Mouse (Mus musculus) heart, postnatal 10 days (tissue): Measurements from ENCODE around the gene Celf5. TPM values are rescaled to one million over a fixed set of nuclear protein-coding genes. Genes with fewer than 3 reads are reported as not detected.
"Not testable (repeated sequence)": the region's sequence is repeated elsewhere in the genome, so short reads cannot be mapped to it uniquely, and the experiment has no call there.

Experiments
- DNase-seq, 2 experiments: peaks; one replicate each; pipeline ENCODE4 v3.0.0; 2021
- intact Hi-C: fragments of 180-260 bp; cut with DNase I; formaldehyde crosslinking; loops from one replicate; pipeline ENCODE4 v1.15.1; 2025
- total RNA-seq, 2 experiments: library from RNA; stranded (reverse); gene quantifications; 2 replicates each; pipeline ENCODE4 v1.2.3; 2021

Celf5 gene
- total RNA-seq, 2 experiments from 2014 or later: 0.32 to 0.48 TPM

DNA sequence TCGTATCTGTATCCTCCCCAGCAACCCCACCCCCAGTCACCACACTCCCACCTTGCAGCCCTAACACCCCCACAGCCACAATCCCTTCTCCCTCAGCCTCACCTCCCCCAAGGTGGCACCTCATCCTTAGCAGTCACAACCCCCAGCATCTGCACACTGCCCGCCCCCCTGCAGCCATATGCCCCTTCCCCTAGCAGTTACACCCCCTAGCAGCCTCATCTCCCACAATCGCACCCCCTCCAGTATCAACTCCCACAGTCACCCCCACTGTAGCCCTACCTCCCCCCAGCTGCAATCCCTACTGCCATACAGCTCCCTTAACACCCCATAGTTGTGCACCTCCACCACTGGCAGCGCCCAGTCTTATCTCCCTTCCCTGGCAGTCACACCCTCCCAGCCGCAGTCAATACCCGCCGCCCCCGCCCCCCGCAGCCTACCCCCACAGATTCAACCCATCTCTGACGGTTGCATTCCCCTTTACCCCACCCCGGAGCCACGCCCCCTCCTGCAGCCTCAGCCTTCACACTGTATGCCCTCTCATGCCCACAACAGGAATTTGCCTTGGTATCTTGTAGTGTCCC, 25.4 kb downstream of the Celf5 start:
- intact Hi-C loops: no loop called here
- no peak for DNase-seq

DNA sequence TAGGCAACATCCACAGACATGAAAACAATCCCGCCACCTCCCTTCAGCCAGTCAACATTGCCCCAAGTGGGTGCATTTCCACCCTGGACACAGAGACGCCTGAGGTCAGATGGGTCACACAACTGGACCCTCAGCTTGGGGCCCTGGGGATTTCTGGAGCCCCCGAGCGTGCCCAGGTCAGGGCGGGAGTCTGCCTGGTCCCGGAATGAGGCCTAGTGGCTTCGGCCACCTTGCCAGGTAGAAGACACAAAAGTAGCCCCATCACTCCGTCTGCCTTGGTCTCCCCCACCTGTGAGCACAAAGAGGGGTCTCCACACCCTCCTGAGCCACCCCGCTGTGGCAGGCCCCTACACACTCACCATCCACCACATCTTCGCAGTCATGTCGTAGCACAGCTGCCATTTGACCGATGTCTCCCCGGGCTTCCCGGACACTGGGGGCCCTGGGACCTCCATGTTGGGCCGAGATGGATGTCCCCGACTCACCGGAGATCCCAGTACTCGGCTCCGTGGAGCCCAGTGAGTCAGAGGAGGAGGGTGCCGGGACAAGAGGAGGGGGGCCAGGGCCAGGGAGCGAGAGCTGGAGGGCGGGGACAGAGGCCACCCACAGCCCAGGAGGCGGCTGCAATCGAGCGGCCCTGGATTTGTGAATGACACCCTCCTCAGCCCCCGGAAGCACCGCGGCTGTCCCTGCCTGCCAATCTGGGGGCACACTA, 27.2 kb downstream of the Celf5 start, which contains the start of gene Nfic:
TSS of gene Nfic (minus strand) at position 455 of the 715 bp plus-strand sequence.
- DNase-seq: no peak
- intact Hi-C loops: no loop called here

DNA sequence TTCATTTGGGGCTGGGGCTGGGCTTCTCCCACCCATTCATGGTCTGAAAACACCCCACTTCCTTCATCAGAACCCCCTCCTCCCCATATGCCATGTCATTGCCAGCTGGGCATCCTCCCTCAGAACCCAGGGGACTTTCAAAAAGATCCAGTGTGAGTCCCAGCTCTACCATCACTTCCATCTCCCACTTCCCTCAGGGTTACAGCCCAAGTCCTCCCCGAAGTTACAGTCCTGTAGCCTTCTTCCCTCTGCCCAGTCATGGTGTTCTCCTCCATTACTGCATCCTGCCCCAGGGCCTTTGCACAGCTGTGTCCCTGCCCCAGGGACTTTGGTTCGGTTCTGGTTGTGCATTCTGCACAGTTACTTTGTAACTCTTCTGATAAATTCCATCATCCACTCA, 28.4 kb downstream of the Celf5 start:
- no peak for DNase-seq
- intact Hi-C loops: no loop called here

DNA sequence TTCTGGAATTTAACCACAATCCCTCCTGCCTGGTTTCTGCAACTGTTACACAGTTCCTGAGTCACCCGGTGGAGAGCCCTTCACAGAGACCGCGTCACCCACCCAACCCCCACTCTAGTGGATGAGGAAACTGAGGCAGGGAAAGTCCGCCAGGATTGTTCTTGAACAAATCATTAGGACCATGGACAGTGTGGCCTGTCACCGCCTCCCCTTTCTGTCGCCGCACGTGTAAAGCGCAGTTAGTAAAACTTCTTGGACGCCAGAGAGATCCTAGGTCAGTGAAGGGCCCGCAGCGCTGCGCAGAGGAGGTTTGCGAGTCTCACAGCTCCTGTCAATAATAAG, 29.6 kb downstream of the Celf5 start:
- intact Hi-C loops: no loop called here
- no peak for DNase-seq

DNA sequence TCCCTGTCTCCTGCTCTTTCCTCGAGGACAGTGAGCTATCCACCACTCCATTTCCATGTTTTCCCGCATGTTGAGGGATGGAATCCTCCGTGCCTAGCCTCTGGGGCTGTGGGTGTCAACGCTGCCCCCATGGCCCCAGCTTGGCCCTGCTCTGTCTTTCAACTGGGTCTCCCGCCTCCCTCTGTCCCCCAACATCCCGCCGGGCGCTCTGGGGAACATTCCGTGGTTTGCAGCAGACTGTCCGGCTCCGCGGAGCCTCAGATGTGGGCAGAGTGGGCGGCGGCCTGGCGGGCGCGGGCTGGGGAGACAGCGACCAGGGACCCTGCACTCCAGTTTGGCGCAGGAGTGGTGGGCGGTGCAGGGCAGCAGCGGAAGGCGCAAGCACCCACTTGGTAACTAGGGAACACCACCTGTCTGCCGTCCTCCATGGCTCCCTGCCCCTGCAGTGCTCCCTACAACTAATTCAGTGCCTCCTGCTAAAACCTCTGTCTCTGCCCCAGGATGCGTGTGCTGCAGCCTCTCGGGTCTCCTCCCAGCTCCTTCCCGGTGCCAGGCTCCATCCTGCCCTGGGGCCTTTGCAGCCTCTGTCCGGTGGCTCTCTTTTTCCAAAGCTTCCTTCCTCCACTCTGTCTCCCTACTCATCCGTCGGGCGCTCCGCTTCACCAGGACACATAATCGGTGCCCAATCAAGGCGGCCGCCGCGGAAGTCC, 30.1 kb downstream of the Celf5 start:
- no peak for DNase-seq
- intact Hi-C loops: no loop called here

DNA sequence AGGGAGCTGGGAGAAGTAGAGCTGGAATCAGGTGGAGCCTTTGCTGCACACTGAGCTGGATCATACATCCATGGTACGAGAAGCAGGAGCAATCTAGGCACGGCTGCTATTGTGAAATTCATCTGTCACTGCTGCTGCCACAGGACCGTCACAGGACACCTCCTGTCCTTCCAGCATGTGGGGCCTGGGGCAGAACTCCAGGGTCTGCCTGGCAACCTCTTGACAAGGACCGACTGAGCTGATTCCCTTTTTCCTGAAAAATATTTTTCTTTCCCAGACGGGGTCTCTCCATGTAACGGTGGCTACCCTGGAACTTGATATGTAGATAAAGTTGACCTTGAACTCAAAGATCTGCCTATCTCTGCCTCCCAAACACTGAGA, 31.2 kb downstream of the Celf5 start:
- DNase-seq: no peak

DNA sequence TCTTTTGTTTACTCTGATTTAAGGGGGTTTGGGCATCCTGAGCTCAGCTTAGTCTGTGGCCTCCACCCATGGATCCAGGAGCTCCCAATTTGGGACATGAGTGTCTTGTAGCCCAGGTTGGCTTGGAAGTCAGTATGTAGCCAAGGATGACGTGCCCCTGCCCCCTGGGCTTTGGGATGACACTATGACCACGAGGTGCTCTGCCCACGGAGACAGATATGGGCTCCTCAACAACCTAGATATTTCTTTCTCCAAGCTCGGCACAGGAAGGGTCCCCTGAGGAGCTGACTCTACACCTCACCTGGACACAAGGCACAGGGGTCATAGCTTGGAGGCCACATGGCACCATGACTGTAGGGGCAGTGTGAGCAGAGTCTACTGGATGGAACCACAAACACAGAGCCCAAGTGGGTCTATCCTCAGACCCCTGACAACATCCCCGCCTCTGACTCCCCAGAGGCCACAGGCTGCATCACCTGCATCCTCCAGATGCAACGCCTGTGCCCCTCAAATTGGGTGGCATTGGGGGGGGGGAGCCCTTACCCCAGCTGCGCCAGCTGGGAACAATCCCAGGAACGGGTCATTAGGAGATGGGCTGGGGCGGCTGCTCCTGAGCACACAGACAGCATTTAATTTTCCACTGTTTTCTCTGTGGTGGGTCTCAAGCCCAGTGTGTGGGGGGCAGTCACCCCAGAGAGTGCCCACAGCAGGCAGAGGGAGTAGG, 31.7 kb downstream of the Celf5 start:
- intact Hi-C loops: loop anchor here (1.0 to 2.0 kb wide), 2 partner anchors 62 to 162 kb away; partner anchors contain the start of gene Gm48552
- no peak for DNase-seq

More for the DNA sequence above, 31.2 kb downstream of the Celf5 start:
- intact Hi-C loops: loop anchor here (2.0 kb wide), 1 partner anchor 163 kb away; no protein-coding TSS in a partner anchor

DNA sequence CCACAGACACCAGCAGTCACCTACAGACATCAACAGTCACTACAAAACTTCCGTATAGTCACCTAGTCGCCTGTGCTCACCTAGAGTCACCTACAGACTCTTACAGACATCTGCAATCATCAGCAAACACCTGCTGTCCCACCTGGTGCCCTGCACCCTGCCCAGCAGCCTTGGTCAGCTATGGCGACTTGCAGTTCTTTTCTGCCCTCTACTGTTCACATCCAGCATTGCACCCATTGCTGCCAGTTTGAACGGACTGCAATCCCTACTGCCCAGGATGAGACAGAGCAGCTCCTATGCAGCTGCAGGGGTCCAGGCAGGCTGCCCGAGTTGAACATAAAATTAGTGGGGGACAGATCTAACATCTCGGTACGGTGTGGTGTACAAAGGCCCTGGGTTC, 32.4 kb downstream of the Celf5 start:
- DNase-seq: peak; percentile 86 to 92
- intact Hi-C loops: loop anchor here (1.0 to 2.0 kb wide), 2 partner anchors 61 to 161 kb away; partner anchors contain the start of gene Gm48552

DNA sequence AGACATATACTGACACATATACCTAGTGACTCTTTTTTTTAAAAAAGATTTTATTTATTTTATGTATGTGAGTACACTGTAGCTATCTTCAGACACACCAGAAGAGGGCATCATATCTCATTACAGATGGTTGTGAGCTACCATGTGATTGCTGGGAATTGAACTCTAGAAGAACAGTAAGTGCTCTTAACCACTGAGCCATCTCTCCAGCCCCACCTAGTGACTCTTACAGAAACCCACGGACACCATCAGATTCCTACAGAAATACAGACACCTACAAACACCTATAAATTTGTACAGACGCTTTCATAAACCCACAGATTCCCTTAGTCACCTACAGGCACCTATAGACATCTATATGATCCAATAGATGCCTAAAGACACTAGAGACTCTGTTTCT, 37.0 kb downstream of the Celf5 start:
- not testable (repeated sequence) for DNase-seq
- intact Hi-C loops: loop anchor here (5.0 kb wide), 1 partner anchor 248 kb away; no protein-coding TSS in a partner anchor

DNA sequence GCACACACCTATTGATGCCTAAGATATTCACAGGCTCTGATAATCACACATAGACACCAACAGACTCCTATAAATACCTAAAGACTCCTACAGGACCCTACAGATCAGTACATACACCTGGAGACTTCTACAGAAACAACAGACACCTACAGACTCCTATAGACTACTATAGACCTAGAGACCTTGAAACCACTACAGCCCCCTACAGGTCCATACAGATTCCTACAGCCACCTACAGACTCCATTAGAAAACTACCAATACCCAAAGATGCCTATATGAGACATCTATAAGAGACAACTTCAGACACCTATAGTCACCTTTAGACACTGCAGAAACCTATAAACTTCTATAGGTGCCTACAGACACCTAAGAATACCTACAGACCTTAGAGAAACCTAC, 41.5 kb downstream of the Celf5 start:
- intact Hi-C loops: loop anchor here (2.0 kb wide), 1 partner anchor 46 kb away; no protein-coding TSS in a partner anchor
- peak; percentile 10 to 15 for DNase-seq

DNA sequence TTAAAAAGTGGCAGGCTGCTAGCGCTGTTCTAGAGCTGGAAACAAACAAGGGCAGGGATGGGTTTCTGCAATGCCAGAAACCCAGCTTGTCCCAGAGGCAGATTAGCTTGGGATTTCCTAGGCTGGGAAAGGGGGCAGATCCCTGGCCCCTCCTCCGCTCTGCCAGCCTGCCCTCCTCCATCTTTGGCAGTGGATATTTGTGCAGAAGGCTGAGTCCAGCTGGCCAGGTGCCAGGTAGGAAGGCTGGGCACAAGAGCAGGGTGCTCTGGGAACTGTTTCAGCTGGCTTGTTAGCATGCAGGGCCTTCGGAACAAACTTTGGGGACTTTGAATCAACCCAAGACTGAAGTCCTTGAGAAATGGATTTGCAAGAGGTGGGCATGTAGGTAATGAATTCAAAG, 47.1 kb downstream of the Celf5 start:
- intact Hi-C loops: no loop called here
- peak; percentile 88 to 89 for DNase-seq

DNA sequence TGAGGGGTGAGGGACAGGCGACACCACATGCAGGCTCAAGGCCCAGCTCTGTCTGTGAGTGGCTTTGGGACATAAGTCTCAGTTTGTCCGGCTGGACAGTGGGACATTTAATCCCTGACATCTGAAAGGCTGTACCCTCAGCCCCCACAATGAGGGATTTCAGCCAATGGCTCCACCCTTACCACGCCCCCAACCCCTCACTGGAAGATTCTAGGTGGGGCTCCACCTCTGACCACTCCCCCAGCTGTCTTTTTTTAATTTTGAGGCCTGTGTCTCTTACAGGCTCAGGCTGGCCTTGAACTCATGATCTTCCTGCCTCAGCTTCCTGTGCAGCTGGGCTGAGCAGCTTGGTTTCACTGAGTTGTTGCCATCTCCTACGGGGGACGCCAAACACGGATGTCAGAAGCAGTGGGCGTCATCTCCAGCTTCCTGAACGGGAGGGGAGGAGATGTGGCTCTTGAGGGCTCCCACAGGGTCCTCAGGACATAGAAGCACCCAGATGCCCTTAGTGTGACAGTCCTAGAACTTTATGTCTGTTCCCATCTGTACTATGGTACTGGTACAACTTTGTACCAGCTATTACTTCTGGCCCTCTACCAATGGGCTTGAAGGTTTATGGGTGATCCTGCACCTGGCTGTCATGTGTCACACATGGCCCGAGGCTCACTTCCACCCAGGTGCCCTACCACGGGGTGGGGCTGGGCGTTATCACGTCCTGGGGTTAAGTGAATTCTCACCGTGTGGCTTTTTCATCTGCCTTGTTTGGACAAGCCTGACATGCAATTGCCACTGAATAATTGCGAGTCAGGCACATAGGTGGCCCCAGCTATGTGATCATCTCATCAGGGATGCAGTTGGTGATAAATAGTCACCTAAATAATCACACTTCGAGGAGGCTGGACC, 47.9 kb downstream of the Celf5 start:
- intact Hi-C loops: no loop called here
- DNase-seq: peak; percentile 19 to 32

DNA sequence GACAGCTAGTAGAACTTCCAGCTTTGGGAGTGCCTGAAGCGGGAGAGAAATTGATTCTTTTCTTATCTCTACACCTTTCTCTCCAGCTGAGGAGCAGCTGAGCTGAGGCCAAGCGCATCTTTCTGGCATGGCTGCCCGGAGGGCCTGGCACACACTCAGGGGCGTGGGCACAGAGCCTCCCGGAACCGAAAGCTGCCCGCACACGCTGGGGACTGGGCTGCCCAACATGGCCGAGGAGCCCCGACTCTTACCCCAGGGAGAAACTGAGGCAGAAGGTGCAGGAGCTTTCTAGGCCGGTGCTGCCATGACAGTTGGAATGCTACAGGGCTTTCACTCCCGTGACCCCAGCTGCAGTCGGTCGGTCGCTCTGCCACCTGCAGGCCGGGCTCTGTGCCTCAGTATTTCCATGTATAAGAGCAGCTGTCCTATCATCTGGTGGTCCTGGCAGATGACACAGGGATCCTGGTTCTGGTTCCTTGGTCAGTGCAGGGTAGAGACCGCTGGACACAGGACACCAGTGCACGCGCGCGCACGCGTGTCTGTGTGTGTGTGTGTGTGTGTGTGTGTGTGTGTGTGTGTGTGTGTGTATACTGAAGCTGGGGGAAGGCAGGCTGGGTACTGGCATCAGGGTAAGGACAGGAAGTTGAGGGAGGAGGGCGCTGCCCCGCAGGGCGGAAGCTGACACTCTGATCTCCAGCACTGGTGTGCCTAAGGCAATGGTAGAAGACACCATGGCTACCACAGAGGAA, 48.8 kb downstream of the Celf5 start:
- intact Hi-C loops: no loop called here

DNA sequence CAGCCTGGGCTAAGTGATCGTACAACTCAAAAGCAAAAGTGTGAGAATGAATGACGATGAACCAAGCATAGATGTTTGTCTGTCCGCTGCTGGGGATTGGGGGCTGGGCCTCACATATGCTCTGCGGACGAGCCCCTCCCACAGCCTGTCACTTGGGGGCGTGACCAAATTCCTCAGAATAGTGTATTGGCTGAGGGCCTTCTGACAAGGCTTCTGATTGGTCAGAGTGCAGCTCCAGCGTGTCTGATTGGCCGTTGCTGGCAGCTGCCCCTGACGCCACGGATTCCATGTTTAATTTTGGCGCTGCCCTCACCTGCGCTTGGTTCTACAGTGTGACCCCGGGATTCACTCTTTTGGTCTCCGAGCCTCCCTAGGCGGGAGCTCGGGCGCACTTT, 49.6 kb downstream of the Celf5 start:
- intact Hi-C loops: no loop called here
- peak; percentile 96 to 97 for DNase-seq

More for the DNA sequence above, 48.8 kb downstream of the Celf5 start:
- DNase-seq: peak; percentile 47 to 54

DNA sequence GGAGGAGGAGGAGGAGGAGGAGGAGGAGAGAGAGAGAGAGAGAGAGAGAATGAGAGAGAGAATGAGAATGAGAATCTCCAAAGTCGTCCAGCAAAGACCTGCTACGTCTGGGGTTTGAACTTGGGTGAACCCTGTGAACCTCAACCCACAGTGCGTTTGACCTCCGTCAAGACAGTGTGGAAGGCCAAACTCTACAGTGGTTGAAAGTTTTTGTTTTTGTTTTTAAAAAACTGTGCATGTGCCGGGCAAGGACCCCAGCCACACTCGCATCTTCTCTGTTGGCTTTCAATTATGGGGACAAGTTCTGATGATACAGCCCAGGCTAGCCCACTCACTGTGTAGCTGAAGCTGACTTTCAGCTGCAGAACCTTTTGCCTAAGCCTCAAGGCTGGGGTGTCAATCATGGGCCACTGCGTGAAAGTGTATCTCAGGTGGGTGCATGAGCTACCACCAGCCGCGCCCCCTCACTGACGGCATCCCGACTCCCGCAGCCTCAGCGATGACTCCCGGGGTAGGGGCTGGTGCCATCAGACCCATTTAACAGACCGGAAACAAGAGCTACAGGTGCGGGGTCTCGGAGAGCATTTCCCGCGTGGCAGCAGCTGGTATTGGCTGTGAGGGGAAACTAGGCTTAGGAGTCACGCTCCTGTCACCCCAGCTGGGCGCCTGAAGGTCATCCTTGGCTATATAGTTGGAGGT, 50.2 kb downstream of the Celf5 start:
- peak in 1 of 2 experiments; percentile 11 for DNase-seq
- intact Hi-C loops: no loop called here

DNA sequence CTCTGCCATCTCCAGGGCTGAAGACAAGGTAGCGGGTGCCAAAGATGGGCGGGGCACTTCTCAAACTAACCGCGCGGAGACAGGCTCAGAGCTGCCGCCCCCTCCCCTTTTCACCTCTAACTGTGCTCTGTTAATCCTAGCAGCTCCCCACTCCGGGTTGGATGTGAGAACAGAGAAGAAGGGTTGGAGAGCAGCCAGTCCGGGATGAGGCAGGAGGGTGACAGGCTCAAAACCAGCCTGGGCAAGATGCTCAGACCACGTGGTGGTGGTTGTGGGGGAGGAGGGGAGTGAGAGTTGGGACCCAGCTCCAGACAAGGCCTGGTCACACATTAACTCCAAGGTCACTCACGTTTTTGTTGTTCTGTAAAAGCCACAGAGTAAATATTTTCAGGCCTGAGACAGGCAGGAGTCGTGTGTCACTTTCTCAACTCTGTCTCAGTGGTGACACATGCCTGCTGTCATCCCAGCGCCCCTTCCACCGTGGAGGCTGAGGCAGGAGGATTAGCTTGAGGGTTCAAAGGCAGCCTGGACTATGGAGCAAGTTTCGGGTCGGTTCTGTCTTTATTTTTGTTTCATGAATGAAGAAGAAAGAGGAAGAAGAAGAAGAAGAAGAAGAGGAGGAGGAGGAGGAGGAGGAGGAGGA, 50.9 kb downstream of the Celf5 start:
- intact Hi-C loops: no loop called here
- peak; percentile 34 to 57 for DNase-seq

DNA sequence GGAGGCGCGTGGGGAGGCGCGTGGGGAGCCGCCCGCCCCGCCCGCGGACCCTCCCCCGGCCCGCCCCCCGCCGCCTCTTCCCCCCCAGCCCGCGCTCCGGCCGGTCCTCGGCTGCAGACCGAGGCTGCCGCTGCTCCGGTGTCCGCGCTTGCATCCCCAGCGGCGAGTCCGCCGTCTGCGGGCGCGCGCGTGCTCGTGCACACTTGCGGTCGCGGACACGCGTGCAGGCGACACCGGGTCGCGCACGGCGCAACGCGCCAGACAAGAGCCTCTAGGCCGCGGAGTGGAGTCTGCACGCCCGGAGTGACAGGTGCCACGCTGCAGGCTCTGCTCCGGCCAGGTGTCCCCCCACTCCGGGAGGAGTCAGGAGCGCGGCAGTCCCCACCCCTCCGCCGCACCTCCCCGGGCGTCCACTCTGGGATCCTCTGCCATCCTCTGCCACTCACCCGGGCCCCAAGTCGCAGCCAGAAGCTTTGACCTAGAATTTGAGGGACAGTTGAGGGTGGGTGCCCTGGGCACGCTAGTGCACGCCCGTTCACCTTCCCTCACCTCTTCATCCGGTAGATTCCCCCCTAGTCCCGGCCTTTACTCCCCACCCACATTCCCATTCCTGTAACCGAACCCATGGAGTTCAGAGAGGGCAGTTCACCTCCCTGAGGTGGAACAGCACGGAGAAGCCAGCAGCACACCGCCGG, 51.5 kb downstream of the Celf5 start:
- peak; percentile 67 to 74 for DNase-seq
- intact Hi-C loops: no loop called here
